Mouse (Mus musculus): Measurements from ENCODE around the gene Senp3.

Gene Senp3

GRCm38 (mm10) chr11:69682209-69682839, 440 bp upstream of the Senp3 start:
- DNase-seq (ENCODE audit: low read depth, low spot score): no peak

- DNase-seq (ENCODE audit: low read depth, low spot score): no peak
These were observed 1.6 kb downstream of the Senp3 start for GRCm38 (mm10) chr11:69680136-69680855.

GRCm38 (mm10) chr11:69679144-69679543, 2.7 kb downstream of the Senp3 start:
- no peak for DNase-seq (ENCODE audit: low read depth, low spot score)

- DNase-seq (ENCODE audit: low read depth, low spot score): peak; percentile 100
These were observed 9.6 kb downstream of the Senp3 start, which contains the start of gene Eif4a1 for GRCm38 (mm10) chr11:69672211-69672706. Gene Eif4a1, minus strand, starts transcription at chr11:69672423.

- no peak for DNase-seq (ENCODE audit: low read depth, low spot score)
These were observed 10.2 kb downstream of the Senp3 start for GRCm38 (mm10) chr11:69671726-69672124.

- peak; percentile 99 for DNase-seq (ENCODE audit: low read depth, low spot score)
These were observed 10.8 kb downstream of the Senp3 start for GRCm38 (mm10) chr11:69670786-69671725.

- DNase-seq (ENCODE audit: low read depth, low spot score): no peak
These were observed 15.2 kb downstream of the Senp3 start for GRCm38 (mm10) chr11:69666665-69667005.

GRCm38 (mm10) chr11:69665961-69666664, 15.8 kb downstream of the Senp3 start, which contains the start of gene Cd68:
Gene Cd68, minus strand, starts transcription at chr11:69666153.
- peak; percentile 91 for DNase-seq (ENCODE audit: low read depth, low spot score)

- DNase-seq (ENCODE audit: low read depth, low spot score): no peak
These were observed 16.4 kb downstream of the Senp3 start for GRCm38 (mm10) chr11:69665457-69665960.

GRCm38 (mm10) chr11:69664841-69665240, 17.0 kb downstream of the Senp3 start:
- no peak for DNase-seq (ENCODE audit: low read depth, low spot score)

- DNase-seq (ENCODE audit: low read depth, low spot score): peak; percentile 42
These were observed 18.1 kb downstream of the Senp3 start for GRCm38 (mm10) chr11:69663795-69664194.

- DNase-seq (ENCODE audit: low read depth, low spot score): no peak
These were observed 18.8 kb downstream of the Senp3 start for GRCm38 (mm10) chr11:69662967-69663671.

- DNase-seq (ENCODE audit: low read depth, low spot score): peak; percentile 99
These were observed 19.5 kb downstream of the Senp3 start, which contains the start of gene Mpdu1 for GRCm38 (mm10) chr11:69662213-69662966. Gene Mpdu1, minus strand, starts transcription at chr11:69662642.

- no peak for DNase-seq (ENCODE audit: low read depth, low spot score)
These were observed 20.5 kb downstream of the Senp3 start for GRCm38 (mm10) chr11:69661221-69661881.

- no peak for DNase-seq (ENCODE audit: low read depth, low spot score)
These were observed 24.4 kb downstream of the Senp3 start for GRCm38 (mm10) chr11:69657462-69657881.

- peak; percentile 63 for DNase-seq (ENCODE audit: low read depth, low spot score)
These were observed 25.0 kb downstream of the Senp3 start for GRCm38 (mm10) chr11:69656617-69657461.

GRCm38 (mm10) chr11:69656065-69656455, 25.8 kb downstream of the Senp3 start:
- no peak for DNase-seq (ENCODE audit: low read depth, low spot score)

Measured in brain, adult 2 months (tissue).